Mouse (Mus musculus) retina, postnatal 1 day (tissue): Measurements from ENCODE around the gene Spop.

Source experiments
- DNase-seq: peaks from one replicate; pipeline ENCODE4 v3.0.0-alpha.2; 2012

Gene Spop

DNA sequence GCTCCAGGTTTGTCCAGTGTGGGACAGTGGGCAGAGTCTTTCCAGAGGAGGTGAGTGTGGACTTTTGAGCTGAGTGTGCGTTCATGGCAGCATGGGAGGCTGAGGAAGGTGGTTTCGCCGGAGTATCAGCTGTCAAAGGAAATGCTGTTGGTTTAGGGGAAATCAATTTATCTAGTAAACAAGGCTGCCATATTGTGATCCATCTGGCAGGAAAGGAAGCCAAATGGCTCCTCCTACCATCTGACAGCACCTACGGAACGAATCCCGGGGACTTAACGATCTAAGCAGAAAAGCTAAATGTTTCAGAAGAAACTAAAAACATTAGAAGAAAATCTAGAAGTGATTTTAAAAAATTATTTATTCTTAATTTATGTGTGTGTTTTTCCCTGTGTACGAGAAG lies 113.4 kb downstream of the Spop start:
- no peak for DNase-seq

DNA sequence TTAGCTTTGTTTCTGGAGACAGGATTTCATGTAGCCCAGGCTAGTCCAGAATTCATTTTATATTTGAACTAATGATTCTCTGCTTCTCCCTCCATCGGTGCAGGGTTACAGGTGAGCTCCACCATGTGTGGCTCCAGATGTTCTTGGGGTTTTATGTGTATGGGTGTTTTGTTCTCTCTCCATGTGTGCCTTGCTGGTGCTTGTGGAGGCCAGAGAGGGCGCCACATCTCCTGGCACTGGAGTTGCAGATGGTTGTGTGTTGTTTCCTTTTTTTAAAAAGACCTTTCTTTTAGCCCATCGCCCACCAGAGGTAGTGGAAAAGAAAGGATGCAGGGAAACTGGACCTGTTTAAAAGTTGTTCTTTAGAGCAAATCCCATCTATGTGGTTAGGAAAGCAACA lies 114.4 kb downstream of the Spop start:
- no peak for DNase-seq

DNA sequence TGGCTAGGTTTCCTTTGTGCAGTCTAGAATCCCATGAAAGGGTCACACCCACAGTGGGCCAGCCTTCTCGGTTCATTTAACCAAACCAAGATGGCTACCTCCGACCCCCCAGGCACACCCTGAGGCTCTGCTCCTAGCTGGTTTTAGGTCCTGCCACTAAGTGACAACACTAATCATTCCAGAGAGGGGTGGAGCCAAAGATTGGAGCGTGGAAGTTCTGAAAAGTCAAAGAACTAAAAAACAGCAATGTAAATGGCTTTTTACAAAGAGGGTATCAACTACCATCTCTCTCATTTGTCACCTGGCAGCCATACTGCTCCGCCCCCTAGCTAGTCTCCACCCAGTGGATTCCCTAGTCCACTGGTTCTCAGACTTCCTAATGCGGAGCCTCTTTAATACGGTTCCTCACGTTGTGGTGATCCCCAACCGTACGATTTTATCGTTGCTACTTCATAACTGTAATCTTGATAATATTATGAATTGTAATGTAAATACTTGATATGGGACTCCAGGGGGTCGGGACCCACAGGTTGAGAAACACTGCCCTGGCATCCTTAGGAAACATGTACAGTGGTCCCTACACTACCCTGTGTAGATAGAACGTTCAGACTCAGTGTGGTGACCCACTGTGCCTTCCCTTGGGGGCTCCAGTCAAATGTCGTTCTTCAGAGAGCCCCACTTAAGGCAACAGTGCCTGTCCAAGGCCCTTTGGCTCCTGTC lies 118.6 kb downstream of the Spop start:
- no peak for DNase-seq

DNA sequence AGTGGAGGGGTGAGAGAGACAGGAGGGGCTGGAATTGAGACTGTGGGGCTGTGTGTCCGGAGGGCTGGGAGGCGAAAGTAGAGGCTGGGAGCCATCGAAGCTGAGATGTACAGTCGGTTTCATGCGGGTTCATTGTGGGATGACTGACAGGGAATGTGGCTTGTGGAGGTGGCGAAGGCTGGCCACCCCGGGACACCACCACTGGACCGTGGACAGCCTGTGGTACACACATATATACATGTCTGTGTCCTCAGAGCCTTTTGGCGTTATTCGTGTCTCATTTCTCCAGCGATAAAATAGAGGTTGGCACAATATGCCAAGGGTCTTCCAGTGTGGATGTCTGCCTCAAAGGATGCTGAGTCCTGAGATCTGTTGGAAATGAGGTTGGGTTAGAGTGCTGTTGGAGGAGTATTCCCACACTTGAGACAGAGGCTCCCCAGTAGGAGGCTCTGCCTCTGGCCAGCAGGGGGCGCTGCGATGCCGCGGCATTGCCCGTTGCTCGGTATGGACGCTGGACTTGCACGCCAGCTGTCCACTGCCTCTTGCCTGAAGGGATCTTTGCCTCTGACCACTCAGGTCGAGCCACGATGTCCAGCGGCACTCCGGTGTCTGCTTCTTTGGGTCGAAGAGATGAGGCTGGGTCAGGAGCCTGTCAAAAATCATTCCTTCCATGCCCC lies 119.7 kb downstream of the Spop start:
- peak; percentile 91 for DNase-seq

DNA sequence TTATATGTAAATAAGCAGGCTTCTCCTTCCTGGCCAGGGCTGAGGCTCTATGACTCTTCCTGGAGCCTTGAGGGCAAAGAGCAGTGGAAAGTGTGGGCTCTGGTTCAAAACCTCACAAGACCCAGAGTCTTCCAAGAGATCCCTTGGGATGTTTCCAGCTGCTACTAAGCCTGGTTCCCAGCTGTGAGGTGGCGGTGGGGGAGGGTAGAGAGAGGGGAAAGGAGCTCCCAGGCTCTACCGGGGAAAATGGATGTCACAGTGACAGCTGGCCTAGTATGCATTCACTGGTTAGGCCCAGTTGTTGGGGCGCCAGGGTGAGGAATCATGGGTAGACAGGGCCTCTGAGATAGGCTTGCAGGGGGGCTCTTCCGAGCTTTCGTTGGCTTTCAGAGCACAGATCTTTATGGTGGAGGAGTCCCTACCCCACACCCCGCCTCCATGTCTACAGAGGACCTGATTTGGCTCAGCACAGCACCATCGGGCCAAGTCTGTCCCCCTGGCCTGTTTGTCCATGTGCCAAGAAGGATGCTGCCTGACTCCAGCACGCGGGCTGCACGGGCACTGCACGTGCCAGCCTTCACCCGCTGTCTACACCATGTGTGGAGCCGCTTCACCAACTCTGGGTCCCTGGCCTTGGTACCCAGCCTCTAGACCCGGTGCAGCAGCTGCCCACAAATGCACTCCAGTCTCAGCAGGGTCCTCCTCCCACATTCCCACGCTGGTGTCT lies 124.7 kb downstream of the Spop start:
- DNase-seq: peak; percentile 40

DNA sequence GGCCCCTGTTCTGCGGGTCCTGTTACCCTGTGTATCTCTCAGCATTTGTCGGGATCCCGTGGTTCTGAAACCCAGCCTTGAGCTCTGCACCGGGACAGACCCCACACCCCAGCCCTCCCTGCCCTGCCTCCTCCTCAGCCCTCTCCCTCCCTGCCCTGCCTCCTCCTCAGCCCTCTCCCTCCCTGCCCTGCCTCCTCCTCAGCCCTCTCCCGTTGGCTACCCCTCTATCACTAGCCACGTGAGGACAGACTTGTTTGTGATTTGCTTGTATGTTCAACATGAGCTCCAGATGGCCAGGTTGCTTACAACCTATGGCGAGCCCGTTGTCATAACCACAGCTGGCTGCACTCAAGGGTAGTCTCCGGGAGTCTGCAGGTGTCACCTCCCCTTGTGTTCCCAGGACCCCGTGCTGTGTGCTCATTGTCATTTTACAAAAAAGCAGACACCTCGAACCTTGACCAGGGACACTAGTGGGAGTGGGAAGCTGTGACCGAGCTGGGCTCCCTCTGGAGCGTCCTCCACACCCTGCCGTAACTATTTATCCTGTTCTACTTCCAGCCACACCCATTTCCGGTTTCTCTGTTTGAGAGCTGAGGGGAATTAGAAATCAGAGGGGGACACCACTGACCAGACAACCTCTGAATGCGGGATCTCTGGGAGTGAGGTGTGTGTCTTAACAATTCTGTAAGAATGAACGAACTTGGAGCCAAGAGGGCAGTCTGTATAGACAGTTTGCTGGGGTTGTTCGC lies 126.9 kb downstream of the Spop start:
- peak; percentile 38 for DNase-seq
